Mouse (Mus musculus) heart, postnatal 14 days (tissue): Measurements from ENCODE around the gene Rad51b. TPM values are rescaled to one million over a fixed set of nuclear protein-coding genes. Genes with fewer than 3 reads are reported as not detected.

ENCODE experiments used
- DNase-seq, 2 experiments: peaks; one replicate each; pipeline ENCODE4 v3.0.0; 2021 to 2022
- intact Hi-C: fragments of 180-260 bp; cut with DNase I; formaldehyde crosslinking; loops from one replicate; pipeline ENCODE4 v1.15.1; 2025
- total RNA-seq, 2 experiments: library from RNA; stranded (reverse); gene quantifications; 2 replicates each; pipeline ENCODE4 v1.2.3; 2021

Rad51b gene
- total RNA-seq, 2 experiments from 2014 or later = 0.79 to 0.88 TPM

GRCm38 (mm10) chr12:79429507-79430291, 132.6 kb downstream of the Rad51b start:
- no peak for DNase-seq
- intact Hi-C loops = no loop called here

- intact Hi-C loops = no loop called here
- DNase-seq = no peak
Observed at GRCm38 (mm10) chr12:79431138-79431537, 134.1 kb downstream of the Rad51b start.

- intact Hi-C loops = no loop called here
- no peak for DNase-seq
Observed at GRCm38 (mm10) chr12:79433724-79434442, 136.8 kb downstream of the Rad51b start.

- intact Hi-C loops = no loop called here
Observed at GRCm38 (mm10) chr12:79435474-79435873, 138.4 kb downstream of the Rad51b start.

GRCm38 (mm10) chr12:79436035-79436434, 139.0 kb downstream of the Rad51b start:
- no peak for DNase-seq
- intact Hi-C loops = no loop called here

More at GRCm38 (mm10) chr12:79435474-79435873, 138.4 kb downstream of the Rad51b start:
- DNase-seq = no peak

GRCm38 (mm10) chr12:79436892-79437291, 139.8 kb downstream of the Rad51b start:
- intact Hi-C loops = no loop called here
- no peak for DNase-seq

- DNase-seq = no peak
- intact Hi-C loops = no loop called here
Observed at GRCm38 (mm10) chr12:79437572-79437971, 140.5 kb downstream of the Rad51b start.

- no peak for DNase-seq
- intact Hi-C loops = no loop called here
Observed at GRCm38 (mm10) chr12:79439961-79440360, 142.9 kb downstream of the Rad51b start.

- intact Hi-C loops = no loop called here
Observed at GRCm38 (mm10) chr12:79441210-79442005, 144.3 kb downstream of the Rad51b start.

GRCm38 (mm10) chr12:79442126-79442525, 145.0 kb downstream of the Rad51b start:
- DNase-seq = no peak
- intact Hi-C loops = no loop called here

More at GRCm38 (mm10) chr12:79441210-79442005, 144.3 kb downstream of the Rad51b start:
- DNase-seq = no peak

GRCm38 (mm10) chr12:79442836-79443390, 145.8 kb downstream of the Rad51b start:
- DNase-seq = no peak
- intact Hi-C loops = no loop called here

- intact Hi-C loops = no loop called here
- no peak for DNase-seq
Observed at GRCm38 (mm10) chr12:79444646-79445045, 147.6 kb downstream of the Rad51b start.

- DNase-seq = no peak
- intact Hi-C loops = no loop called here
Observed at GRCm38 (mm10) chr12:79447039-79447438, 150.0 kb downstream of the Rad51b start.

GRCm38 (mm10) chr12:79449817-79450411, 152.8 kb downstream of the Rad51b start:
- DNase-seq = no peak
- intact Hi-C loops = no loop called here

- intact Hi-C loops = no loop called here
- DNase-seq = no peak
Observed at GRCm38 (mm10) chr12:79452882-79453281, 155.8 kb downstream of the Rad51b start.

- DNase-seq = no peak
- intact Hi-C loops = no loop called here
Observed at GRCm38 (mm10) chr12:79454017-79454416, 156.9 kb downstream of the Rad51b start.

- DNase-seq = no peak
- intact Hi-C loops = no loop called here
Observed at GRCm38 (mm10) chr12:79455061-79455847, 158.2 kb downstream of the Rad51b start.

GRCm38 (mm10) chr12:79455848-79456164, 158.7 kb downstream of the Rad51b start:
- intact Hi-C loops = no loop called here
- no peak for DNase-seq

- no peak for DNase-seq
- intact Hi-C loops = no loop called here
Observed at GRCm38 (mm10) chr12:79456251-79456650, 159.2 kb downstream of the Rad51b start.

- DNase-seq = no peak
- intact Hi-C loops = no loop called here
Observed at GRCm38 (mm10) chr12:79463371-79463770, 166.3 kb downstream of the Rad51b start.
